Mouse (Mus musculus): ENCODE measurements at regions not wholly inside any gene's neighbourhood (a gene's known extent, or its start where the extent isn't known, plus 50 kb on each side); places are given as distances from the start of the nearest gene placed in this dataset.

DNA sequence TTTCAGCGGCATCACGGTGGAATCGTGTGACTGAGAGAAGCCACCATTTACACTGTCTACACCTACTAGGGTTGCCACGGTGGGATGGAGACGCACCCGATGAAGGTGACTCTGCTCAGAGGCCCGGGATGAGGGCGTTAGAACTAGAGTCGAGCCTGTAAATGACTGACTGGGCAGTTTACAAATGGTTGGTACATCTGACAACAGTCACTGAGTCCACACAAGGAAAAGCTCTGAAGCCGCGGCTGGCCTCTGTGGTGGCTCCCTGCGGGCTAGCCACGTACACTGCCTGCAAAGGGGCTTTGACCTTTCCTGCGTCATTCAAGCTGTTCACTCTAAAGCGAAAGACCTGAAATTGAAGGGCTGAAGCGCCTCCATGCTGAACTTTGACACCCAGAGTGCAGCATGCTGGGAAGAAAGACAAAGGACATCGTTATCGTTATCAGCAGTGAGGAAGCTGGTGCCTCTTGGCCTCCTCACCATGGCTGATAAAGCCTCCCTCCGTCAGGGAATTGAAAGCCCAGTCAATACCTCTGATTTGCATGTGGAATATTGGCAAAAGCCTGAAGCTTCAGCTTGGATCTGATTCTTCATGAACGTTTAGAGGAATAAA lies 462.1 kb upstream of the Arglu1 start:
- DNase-seq, result no peak

GRCm38 (mm10) chr8:9144362-9144761 lies 454.0 kb upstream of the Arglu1 start:
- DNase-seq, result no peak

- DNase-seq, result peak; percentile 16 to 20
These were observed 449.5 kb upstream of the Arglu1 start for GRCm38 (mm10) chr8:9139781-9140180.

DNA sequence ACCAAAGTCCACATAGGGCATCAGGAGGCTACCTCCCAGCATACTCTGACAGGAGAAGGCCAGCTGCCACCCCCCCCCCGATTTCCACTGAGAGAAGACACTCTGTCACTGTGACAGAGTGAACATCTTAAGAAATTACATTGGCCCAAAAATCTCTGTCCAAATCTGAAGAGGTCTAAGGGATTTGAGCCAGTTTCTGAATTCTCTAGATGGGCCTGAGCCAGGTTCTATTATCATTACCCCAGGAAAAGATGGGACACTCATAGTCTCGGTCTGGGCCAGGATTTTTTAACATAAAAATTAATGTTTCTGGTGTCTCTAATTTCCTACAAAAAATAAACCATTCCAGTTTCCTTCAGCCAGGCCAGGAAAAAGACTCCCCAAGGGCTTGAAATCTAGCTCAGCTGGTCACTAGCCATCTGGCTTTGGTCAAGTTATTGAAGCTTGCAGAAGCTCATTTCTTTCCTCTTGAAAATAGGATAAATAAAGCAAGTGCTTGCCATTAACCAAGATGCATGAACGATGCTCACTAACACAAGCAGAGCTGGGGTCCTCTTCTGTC lies 448.8 kb upstream of the Arglu1 start:
- peak; percentile 71 to 78 for DNase-seq

DNA sequence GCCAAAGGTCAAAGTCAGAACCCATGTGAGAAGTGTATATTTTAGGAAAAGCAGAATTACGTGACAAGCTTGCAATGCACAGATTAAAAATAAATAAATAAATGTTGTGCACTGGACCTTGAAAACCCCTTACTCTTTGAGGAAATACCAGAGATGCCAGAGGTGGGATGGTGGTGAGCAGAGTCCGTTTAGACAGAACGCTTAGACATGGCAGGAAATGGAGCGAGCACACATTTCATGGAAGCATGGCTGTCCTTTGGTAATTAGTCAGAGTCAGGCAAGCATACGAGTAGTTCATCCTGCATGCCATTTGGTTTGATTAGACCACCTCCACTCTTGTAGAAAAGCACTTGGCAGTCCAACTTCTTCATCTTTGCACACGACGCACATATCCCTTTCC lies 443.4 kb upstream of the Arglu1 start:
- no peak for DNase-seq

DNA sequence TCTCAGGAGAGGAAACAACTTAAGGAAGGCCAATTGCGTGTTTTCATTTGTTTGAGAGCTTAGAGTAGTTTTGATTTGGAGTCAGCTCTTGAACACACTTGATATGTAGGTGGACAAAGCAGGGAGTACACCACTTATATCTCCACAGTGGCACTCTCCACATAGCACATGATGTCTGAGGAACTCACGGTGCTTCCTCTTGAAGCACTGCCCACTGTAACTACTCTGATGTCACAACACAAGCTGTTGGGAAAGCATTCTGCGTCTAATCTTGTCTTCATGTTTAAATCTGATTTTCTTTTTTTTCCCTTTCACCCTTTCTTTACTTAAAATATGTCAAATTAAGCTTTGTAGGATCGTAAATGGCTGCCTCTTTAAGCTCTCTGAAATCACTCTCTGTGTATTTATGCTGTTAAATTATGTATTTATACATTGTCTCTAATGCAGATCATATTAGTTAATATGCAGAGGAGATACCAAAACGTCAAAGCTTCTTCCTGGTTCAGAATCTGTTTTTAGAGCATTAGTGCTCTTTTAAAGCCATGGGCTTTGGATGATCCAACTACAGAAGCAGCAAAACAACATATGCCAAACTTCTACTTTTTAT lies 442.4 kb upstream of the Arglu1 start:
- no peak for DNase-seq

DNA sequence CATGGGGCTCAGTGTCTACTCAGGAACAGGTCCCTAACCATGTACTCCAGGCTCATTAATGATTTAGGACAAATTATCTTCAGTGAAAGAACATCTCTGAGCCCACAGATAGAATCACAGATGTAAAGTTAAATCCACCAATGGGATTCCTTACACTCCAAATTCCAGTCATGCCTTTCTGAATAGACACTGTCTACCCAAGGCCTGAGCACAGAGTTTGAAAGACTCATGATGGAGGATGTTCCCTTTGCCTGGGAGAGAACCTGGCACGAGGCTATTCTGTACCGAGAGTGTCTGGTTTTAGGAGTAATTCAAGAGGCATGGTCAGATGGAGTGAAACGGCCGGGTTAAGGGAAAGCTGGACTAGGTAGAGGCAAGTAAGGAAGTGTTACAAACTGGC lies 440.9 kb upstream of the Arglu1 start:
- DNase-seq, result no peak

- no peak for DNase-seq
These were observed 434.2 kb upstream of the Arglu1 start for GRCm38 (mm10) chr8:9124503-9124902.

DNA sequence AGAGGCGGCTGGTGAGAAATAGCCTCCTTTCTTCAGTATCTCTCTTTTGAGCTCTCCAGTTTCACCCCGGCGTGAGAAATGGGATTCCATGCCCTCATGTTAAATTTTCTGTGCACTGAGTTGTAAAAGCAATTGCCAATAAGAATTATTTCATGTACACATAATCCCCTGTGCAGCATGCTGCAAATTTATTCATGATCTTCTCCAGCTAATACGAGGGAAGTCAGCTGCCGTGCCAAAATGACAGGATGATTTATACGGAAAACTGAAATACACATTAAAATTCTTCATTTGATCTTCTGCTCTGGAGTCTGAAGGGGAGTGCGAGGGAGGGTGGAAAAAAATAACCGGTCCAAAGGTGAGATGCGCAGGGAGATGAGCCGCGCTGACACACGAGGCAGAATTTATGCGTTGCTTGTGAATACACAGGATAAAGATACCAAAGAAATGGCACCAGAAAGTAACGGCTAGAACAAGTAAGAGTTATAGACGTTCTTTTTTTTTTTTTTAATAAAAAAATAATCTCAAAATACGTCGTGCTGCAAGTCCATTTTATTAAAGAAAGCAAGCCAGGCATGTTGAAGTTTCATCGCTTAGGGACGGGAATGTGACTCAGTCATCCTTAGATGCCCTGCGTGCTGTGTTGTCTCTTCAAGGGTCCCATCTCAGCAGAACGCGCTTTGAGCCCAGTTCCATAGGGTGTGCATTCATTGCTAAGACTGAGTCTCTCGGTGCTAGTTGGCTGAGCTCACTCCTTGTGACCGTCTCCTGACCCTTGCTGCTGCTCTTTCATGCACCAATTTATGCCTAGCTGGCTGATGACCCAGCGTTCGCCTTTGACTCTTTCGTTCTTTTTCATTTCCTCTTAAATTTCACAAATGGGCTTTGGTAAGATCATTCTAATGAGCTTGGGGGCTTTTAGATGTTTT lies 427.8 kb upstream of the Arglu1 start:
- DNase-seq, result no peak

DNA sequence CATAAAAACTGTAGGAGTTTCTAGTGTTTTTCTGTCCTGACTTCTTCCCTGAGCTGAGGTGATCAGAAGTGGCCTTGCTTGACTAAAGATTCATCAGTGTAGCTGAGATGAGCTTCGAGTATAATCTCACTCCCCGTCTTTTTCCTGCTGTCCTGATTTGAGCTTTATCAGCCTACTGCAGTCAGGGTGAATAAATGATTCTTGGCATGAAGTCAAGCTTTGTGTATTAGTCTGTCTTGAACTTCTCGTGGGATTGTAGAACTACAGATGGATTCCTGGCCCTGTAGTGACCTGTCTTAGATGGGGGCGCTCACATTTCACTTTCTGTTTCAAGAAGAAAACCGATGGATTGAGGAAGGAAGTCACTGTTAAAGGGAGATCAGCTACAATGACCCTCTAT lies 405.7 kb upstream of the Arglu1 start:
- DNase-seq, result peak in 1 of 2 experiments; percentile 6

GRCm38 (mm10) chr8:9094002-9094401 lies 403.7 kb upstream of the Arglu1 start:
- DNase-seq, result peak; percentile 1 to 6

DNA sequence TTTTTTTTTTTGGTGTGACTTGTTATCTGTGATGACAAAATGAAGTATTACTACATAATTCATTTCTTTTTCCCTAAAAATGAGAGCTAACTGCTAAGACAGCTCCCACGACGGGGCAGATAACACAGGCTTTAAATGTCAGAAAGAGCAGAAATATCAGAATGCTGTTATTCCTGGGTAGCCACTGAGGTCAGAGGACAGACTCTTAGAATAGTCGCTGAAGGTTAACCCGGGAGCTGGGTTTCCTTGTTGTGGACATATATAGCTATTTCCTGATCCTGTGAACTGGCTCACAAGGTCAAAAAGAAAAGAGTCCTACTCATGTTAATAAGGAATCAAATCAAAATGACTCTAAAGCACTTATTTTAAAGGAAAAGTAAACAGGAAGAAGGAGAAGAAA lies 403.0 kb upstream of the Arglu1 start:
- DNase-seq, result no peak

GRCm38 (mm10) chr8:9072724-9073123 lies 382.4 kb upstream of the Arglu1 start:
- DNase-seq, result no peak

- no peak for DNase-seq
These were observed 382.0 kb upstream of the Arglu1 start for GRCm38 (mm10) chr8:9072286-9072685.

DNA sequence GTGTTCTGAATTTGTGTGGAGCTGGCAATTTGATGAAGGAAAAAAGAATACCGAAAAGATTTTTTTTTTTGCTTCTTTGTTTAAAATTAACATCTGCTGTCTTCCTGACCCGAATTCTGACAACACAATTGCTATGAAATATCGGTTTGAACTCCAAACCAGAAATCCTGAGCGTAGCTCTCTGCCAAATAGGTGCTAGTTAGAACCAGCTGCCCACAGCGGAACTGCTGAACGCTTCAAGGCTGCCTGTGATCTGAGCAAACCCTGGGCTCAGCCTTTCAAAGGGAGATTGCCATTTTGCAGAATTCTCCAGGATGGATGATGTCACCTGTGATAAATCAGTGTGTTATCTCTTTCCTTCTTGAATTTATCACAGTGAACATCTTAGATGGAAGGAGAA lies 380.6 kb upstream of the Arglu1 start:
- no peak for DNase-seq

- no peak for DNase-seq
These were observed 379.5 kb upstream of the Arglu1 start for GRCm38 (mm10) chr8:9069845-9070244.

DNA sequence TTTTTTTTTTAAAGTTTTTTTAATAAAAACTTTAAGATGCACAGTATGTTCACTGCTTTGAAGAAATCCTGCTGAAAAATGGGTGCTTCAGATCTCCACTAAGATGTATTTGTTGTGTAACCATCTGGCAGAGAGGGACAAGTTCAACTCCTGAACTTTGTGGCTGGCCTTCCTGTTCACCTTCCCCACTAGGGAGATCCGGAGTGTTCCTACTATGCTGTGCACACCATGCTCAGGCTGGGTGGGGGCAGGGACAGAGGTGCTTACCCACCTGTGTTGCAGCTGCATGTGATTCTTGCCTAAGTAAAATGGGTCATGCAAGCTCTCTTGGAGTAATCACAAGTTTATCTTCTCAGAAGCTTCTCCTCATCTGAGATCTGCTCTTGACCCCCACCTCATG lies 377.4 kb upstream of the Arglu1 start:
- no peak for DNase-seq

DNA sequence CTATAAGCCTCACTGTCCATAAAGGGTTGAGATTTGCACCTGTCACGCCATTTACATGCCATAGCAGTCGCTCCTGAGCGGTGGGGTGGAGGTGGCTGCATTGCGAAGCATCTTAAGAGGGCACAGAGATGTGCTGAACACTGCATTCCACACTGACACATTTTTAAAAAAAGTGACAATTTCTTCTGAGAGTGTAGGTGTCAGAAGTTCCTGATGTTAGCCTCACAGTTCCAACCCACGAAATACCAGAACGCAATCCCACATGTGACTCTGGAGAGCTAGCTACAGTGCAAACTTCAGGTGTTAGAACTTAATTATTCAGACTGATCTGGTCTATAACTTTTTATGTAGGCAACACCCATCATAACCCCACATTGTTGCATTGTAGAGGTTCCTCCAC lies 369.8 kb upstream of the Arglu1 start:
- DNase-seq, result no peak

DNA sequence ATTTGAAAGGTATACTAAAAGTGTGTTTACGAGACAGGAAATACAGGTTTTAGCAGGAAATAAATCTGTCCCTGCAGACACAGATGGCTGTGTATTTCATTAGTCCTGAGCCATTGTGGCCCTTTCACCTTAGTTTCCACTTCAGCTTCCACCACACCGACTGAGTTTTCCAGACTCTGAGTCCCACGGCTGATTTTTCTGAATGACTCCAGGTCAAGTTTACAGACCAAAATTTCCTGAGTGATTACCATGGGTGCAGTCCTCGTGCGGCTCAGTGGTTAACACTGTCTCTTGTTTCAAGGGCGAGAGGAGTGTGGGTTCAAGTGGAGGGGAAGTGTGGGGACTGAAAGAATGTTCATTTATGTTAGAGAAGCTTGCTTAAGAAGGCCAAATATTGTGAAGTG lies 365.1 kb upstream of the Arglu1 start:
- no peak for DNase-seq

- no peak for DNase-seq
These were observed 364.5 kb upstream of the Arglu1 start for GRCm38 (mm10) chr8:9054801-9055200.

DNA sequence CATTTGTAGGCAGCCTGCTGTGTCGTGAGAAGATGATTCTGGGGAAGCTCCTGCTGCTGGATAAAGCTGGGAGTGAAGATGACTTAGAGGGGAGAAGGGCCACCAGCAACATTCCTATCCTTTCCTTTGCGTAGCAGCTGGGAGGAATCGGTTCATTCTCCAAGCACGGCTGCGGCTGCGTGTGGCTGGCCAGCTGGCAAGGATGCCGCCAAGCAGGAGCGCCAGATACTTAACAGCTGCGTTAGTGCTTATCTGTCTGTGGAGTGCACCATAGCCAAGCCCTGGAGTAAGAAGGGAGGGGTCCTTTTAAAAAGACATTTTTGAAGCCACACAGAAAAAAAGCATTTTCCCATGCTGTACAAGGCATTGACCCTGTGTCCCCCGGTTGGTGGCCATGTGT lies 361.4 kb upstream of the Arglu1 start:
- peak; percentile 68 to 80 for DNase-seq

DNA sequence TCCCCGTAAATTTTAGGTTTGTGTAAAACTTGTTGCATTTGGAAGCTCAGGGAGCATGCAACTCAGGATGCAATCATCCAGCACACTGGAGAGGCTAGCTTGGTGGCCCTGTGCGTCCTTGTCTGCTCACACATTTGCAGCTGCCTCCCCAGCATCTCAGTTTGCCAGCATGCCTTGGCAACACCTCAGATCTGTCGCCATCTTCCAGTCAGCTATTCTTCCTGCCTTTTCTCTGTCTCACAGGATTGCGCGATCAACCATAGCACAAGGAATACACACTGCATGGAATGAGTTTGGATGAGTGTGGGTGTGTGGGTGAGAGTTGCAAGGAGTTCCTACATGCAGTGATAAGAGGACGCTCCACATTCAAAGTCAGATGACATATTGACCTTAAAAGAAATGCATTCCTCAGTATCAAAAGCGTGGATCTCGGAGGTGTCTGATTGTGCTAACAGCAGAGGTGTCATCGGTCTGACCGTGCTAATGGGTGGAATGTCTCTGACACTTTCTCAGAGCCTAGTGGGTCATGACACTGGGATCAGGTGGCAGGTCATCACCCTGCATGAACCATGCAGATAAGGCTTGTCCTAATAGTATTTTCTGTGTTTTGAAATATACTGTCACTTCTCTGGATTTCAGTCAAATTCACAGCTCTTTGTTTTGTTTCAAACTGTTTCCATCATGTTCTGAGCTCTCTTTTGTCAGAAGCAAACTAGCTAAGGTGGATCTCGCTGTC lies 360.6 kb upstream of the Arglu1 start:
- no peak for DNase-seq
